14 mouse cellular contexts compared by ENCODE assay signal in the genomic region with DNA sequence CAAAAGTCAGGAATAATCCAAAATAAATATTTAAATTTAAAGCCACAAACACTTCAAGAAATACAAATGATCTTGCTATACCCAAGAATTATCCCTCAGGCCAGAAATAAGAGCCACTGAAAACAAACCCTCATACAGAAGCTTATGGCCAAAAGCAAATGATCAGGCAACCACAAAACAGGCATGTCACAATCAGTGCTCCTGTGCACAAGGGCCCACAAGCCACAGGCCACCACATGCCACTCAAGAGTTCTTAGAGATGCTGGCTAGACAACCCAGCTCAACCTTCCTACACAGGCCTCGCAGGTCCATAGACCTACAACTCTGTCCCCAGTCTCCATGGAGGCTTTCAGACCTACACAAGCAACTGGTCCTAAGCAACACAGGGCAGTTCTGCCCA.
DNase-seq lines count a peak whose midpoint lies in the region; ATAC-seq and TF ChIP-seq lines count a peak whose summit lies in the region.
"Had no signal": no experiment of that assay in that cellular context is flagged by ENCODE, and none has a peak within 500 bp of the region (broad histone marks: within the 10 kb centered on the region; RNA-seq: fewer than 3 reads in every experiment).

No protein-coding gene starts in this region.

- H3K36me3 ChIP-seq in embryonic facial prominence, embryonic 12.5 days: peaks cover 33% of the 10 kb centered on the region
- H3K36me3 ChIP-seq in embryonic facial prominence, embryonic 10.5 days (replicated peaks): peaks cover 47% of the 10 kb centered on the region
- H3K36me3 ChIP-seq in intestine, embryonic 15.5 days: peaks cover 8% of the 10 kb centered on the region; the same call in 1 of the 2 replicates
- H3K36me3 ChIP-seq in intestine, postnatal 0 days (ENCODE audit: control insufficient read depth, insufficient read depth): peaks cover 16% of the 10 kb centered on the region; the same call in 1 of the 2 replicates
- H3K36me3 ChIP-seq: G1E had no signal

- no peaks in the 10 kb centered on the region for H3K9me3 ChIP-seq in embryonic facial prominence, embryonic 12.5 days
- H3K9me3 ChIP-seq in embryonic facial prominence, embryonic 10.5 days: no peaks in the 10 kb centered on the region
- H3K9me3 ChIP-seq in intestine, embryonic 15.5 days: no peaks in the 10 kb centered on the region
- H3K9me3 ChIP-seq in intestine, postnatal 0 days (ENCODE audit: control insufficient read depth): no peaks in the 10 kb centered on the region
- H3K9me3 ChIP-seq: G1E; limb, embryonic 12.5 days had no signal

- no peak overlapping the region for H3K4me2 ChIP-seq in embryonic facial prominence, embryonic 12.5 days (replicated peaks)
- H3K4me2 ChIP-seq in intestine, embryonic 15.5 days (replicated peaks): no peak overlapping the region
- H3K4me2 ChIP-seq in intestine, postnatal 0 days (replicated peaks; ENCODE audit: low read depth): no peak overlapping the region
- H3K4me2 ChIP-seq: limb, embryonic 12.5 days had no signal

- H3K4me3 ChIP-seq in embryonic facial prominence, embryonic 12.5 days: no peak overlapping the region
- no peak overlapping the region for H3K4me3 ChIP-seq in embryonic facial prominence, embryonic 10.5 days
- H3K4me3 ChIP-seq in intestine, embryonic 15.5 days (replicated peaks): no peak overlapping the region
- no peak overlapping the region for H3K4me3 ChIP-seq in intestine, postnatal 0 days (ENCODE audit: low read depth, low read length)
- no peak overlapping the region for H3K4me3 ChIP-seq in brown adipose tissue, adult 24 weeks (ENCODE audit: insufficient read depth, low read depth, low read length)
- H3K4me3 ChIP-seq: limb, embryonic 12.5 days had no signal

- no peaks in the 10 kb centered on the region for H3K27me3 ChIP-seq in embryonic facial prominence, embryonic 12.5 days
- no peaks in the 10 kb centered on the region for H3K27me3 ChIP-seq in embryonic facial prominence, embryonic 10.5 days (replicated peaks; ENCODE audit: low read depth, poor library complexity, severe bottlenecking)
- no peaks in the 10 kb centered on the region for H3K27me3 ChIP-seq in intestine, embryonic 15.5 days (replicated peaks)
- no peaks in the 10 kb centered on the region for H3K27me3 ChIP-seq in intestine, postnatal 0 days (replicated peaks; ENCODE audit: control insufficient read depth, insufficient read depth, low read length)
- H3K27me3 ChIP-seq: limb, embryonic 12.5 days had no signal

- no peak for ATAC-seq in embryonic facial prominence, embryonic 12.5 days (ENCODE audit: insufficient number of reproducible peaks, insufficient read depth, low FRiP score, low TSS enrichment)
- ATAC-seq in intestine, embryonic 15.5 days: no peak
- no peak for ATAC-seq in intestine, postnatal 0 days
- ATAC-seq: forebrain, embryonic 16.5 days; inflammation-experienced regulatory T-cells, adult 6 months had no signal

- no peak overlapping the region for H3K9ac ChIP-seq in embryonic facial prominence, embryonic 12.5 days
- H3K9ac ChIP-seq in intestine, embryonic 15.5 days: no peak overlapping the region
- H3K9ac ChIP-seq in intestine, postnatal 0 days (ENCODE audit: low read depth, low read length): no peak overlapping the region
- H3K9ac ChIP-seq: limb, embryonic 12.5 days had no signal

- no peak for TF ChIP-seq CTCF in intestine, postnatal 0 days (IDR thresholded peaks at IDR 0.05; ENCODE audit: low read depth)

- 73% methylated on average over 1 of the region's 1 CpGs for WGBS in embryonic facial prominence, embryonic 12.5 days
- WGBS in embryonic facial prominence, embryonic 10.5 days: 89% methylated on average over 1 of the region's 1 CpGs
- 90% methylated on average over 1 of the region's 1 CpGs for WGBS in intestine, embryonic 15.5 days
- 83% methylated on average over 1 of the region's 1 CpGs for WGBS in intestine, postnatal 0 days

- DNase-seq in embryonic facial prominence, embryonic 10.5 days (ENCODE audit: low spot score): no peak
- peak; percentile 64 for DNase-seq in lung, postnatal 36 days
- DNase-seq in MN1 (ENCODE audit: low spot score): no peak
- DNase-seq in adrenal gland, adult (ENCODE audit: inconsistent age in 2 of 2, low spot score in 1 of 2): no peak
- DNase-seq: cerebellum, adult 2 months; gastrocnemius, postnatal 36 days had no signal

- H3K4me1 ChIP-seq in embryonic facial prominence, embryonic 12.5 days: peaks cover 24% of the 10 kb centered on the region
- peaks cover 42% of the 10 kb centered on the region for H3K4me1 ChIP-seq in embryonic facial prominence, embryonic 10.5 days
- H3K4me1 ChIP-seq in intestine, embryonic 15.5 days (replicated peaks): peaks cover 36% of the 10 kb centered on the region
- 0 out of 2 replicates have a peak, but pooled peaks cover 6% of the 10 kb centered on the region for H3K4me1 ChIP-seq in intestine, postnatal 0 days (replicated peaks; ENCODE audit: control insufficient read depth, insufficient read depth, low read length)
- H3K4me1 ChIP-seq in brown adipose tissue, adult 24 weeks (ENCODE audit: control insufficient read depth, insufficient read depth, insufficient read length, low read length): peaks cover 32% of the 10 kb centered on the region

- peak overlapping the region; percentile 11; the same call in 1 of the 2 replicates for H3K27ac ChIP-seq in embryonic facial prominence, embryonic 12.5 days
- no peak overlapping the region for H3K27ac ChIP-seq in embryonic facial prominence, embryonic 10.5 days (replicated peaks)
- 0 out of 2 replicates have a peak overlapping the region, but pooled peaks have one; percentile 4 for H3K27ac ChIP-seq in intestine, embryonic 15.5 days
- H3K27ac ChIP-seq in intestine, postnatal 0 days (ENCODE audit: low read depth, low read length): no peak overlapping the region
- H3K27ac ChIP-seq in brown adipose tissue, adult 24 weeks (replicated peaks; ENCODE audit: low read depth, low read length): peak overlapping the region; percentile 62

Comparison
In these comparisons a context has a peak if more than half of its experiments do, and no peak if none do; other contexts are left out.
1. H3K27ac ChIP-seq: peak in embryonic facial prominence, embryonic 12.5 days (single experiment), intestine, embryonic 15.5 days (single experiment) and brown adipose tissue, adult 24 weeks (single experiment); none in embryonic facial prominence, embryonic 10.5 days (single experiment) and intestine, postnatal 0 days (single experiment).